Mouse (Mus musculus) embryonic facial prominence, embryonic 12.5 days (tissue): Measurements from ENCODE around the gene Nckap1l. TPM values are rescaled to one million over a fixed set of nuclear protein-coding genes. Genes with fewer than 3 reads are reported as not detected.

Experiments
- ATAC-seq: fragments of 200-750 bp; cut with Nextera tagmentation; 2 replicates; pipeline ENCODE4 v1.8.0; 2017; ENCODE audit not compliant: insufficient number of reproducible peaks, insufficient read depth, low FRiP score, low TSS enrichment
- H3K27ac ChIP-seq: fragments of 300-500 bp; sonication (generic); 2 replicates; pipeline ENCODE4 v1.5.1; 2016; ENCODE audit warnings: mild to moderate bottlenecking
- H3K27me3 ChIP-seq: fragments of 300-500 bp; sonication (generic); 2 replicates; pipeline ENCODE4 v1.6.1; 2016; ENCODE audit warnings: mild to moderate bottlenecking, moderate library complexity
- H3K36me3 ChIP-seq: fragments of 300-500 bp; sonication (generic); 2 replicates; pipeline ENCODE4 v1.6.1; 2016; ENCODE audit warnings: mild to moderate bottlenecking
- H3K4me1 ChIP-seq: fragments of 300-500 bp; sonication (generic); 2 replicates; pipeline ENCODE4 v1.6.1; 2016
- H3K4me2 ChIP-seq: fragments of 300-500 bp; sonication (generic); replicated peaks from 2 replicates; pipeline ENCODE4 v1.6.1; 2016; ENCODE audit warnings: mild to moderate bottlenecking, moderate library complexity
- H3K4me3 ChIP-seq: fragments of 300-500 bp; sonication (generic); 2 replicates; pipeline ENCODE4 v1.5.1; 2016; ENCODE audit warnings: mild to moderate bottlenecking
- H3K9ac ChIP-seq: fragments of 300-500 bp; sonication (generic); 2 replicates; pipeline ENCODE4 v1.6.1; 2016; ENCODE audit warnings: mild to moderate bottlenecking, moderate library complexity
- H3K9me3 ChIP-seq: fragments of 300-500 bp; sonication (generic); 2 replicates; pipeline ENCODE4 v1.6.1; 2016; ENCODE audit warnings: mild to moderate bottlenecking, moderate library complexity
- WGBS: fragments of 180-500 bp; shearing (Covaris S2); methylation state at CpG from one replicate; pipeline ENCODE4 v1.1.7; 2016; 5-methylcytosine and 5-hydroxymethylcytosine counted together
- polyA plus RNA-seq: library from polyadenylated mRNA; unstranded; fragments of >200 nt; fragmentation: Nextera tagmentation; extraction: Ambion mirVana; gene quantifications from 2 replicates; pipeline ENCODE4 v1.2.1, GENCODE M21; 2016

Gene Nckap1l
- polyA plus RNA-seq, 1 experiment from 2014 or later, result 1.9 TPM

- H3K4me1 ChIP-seq, result peaks cover 14% of the 10 kb centered on the region
- no peak overlapping the region for H3K27ac ChIP-seq
- WGBS, result 75% methylated on average over 3 of the region's 3 CpGs
- ATAC-seq, result no peak
- no peaks in the 10 kb centered on the region for H3K36me3 ChIP-seq
- H3K27me3 ChIP-seq, result no peaks in the 10 kb centered on the region
- no peaks in the 10 kb centered on the region for H3K9me3 ChIP-seq
- H3K4me2 ChIP-seq, result no peak overlapping the region
- no peak overlapping the region for H3K9ac ChIP-seq
- H3K4me3 ChIP-seq, result no peak overlapping the region
Observed at GRCm38 (mm10) chr15:103522458-103523099, 69.0 kb downstream of the Nckap1l start.

- H3K4me3 ChIP-seq, result no peak overlapping the region
- H3K9me3 ChIP-seq, result no peaks in the 10 kb centered on the region
- H3K4me2 ChIP-seq, result no peak overlapping the region
- H3K9ac ChIP-seq, result no peak overlapping the region
- no peaks in the 10 kb centered on the region for H3K27me3 ChIP-seq
- no peaks in the 10 kb centered on the region for H3K36me3 ChIP-seq
- WGBS, result 51% methylated on average over 3 of the region's 3 CpGs
- H3K4me1 ChIP-seq, result peaks cover 14% of the 10 kb centered on the region
- no peak for ATAC-seq
- no peak overlapping the region for H3K27ac ChIP-seq
Observed at GRCm38 (mm10) chr15:103523156-103523555, 69.6 kb downstream of the Nckap1l start.

GRCm38 (mm10) chr15:103530372-103530771, 76.8 kb downstream of the Nckap1l start:
- Histone ChIP-seq H3K9ac (no peak overlapping the region), H3K4me3 (no peak overlapping the region), H3K4me2 (no peak overlapping the region), H3K4me1 (no peaks in the 10 kb centered on the region), H3K9me3 (no peaks in the 10 kb centered on the region), H3K27ac (no peak overlapping the region), H3K27me3 (peaks cover 5% of the 10 kb centered on the region; the same call in 1 of the 2 replicates), H3K36me3 (no peaks in the 10 kb centered on the region)
- 7% methylated on average over 5 of the region's 5 CpGs for WGBS
- ATAC-seq, result peak; percentile 44; the same call in 1 of the 2 replicates

- no peak overlapping the region for H3K4me2 ChIP-seq
- no peak overlapping the region for H3K4me3 ChIP-seq
- no peaks in the 10 kb centered on the region for H3K9me3 ChIP-seq
- ATAC-seq, result no peak
- 79% methylated on average over 7 of the region's 7 CpGs for WGBS
- no peak overlapping the region for H3K9ac ChIP-seq
- no peaks in the 10 kb centered on the region for H3K36me3 ChIP-seq
- H3K27ac ChIP-seq, result no peak overlapping the region
- H3K4me1 ChIP-seq, result peaks cover 11% of the 10 kb centered on the region
- peaks cover 33% of the 10 kb centered on the region for H3K27me3 ChIP-seq
Observed at GRCm38 (mm10) chr15:103534054-103534620, 80.5 kb downstream of the Nckap1l start.

- Histone ChIP-seq H3K27me3 (peaks cover 33% of the 10 kb centered on the region), H3K4me1 (peaks cover 11% of the 10 kb centered on the region)
- ATAC-seq, result no peak
Observed at GRCm38 (mm10) chr15:103535030-103535429, 81.4 kb downstream of the Nckap1l start.

GRCm38 (mm10) chr15:103535786-103536185, 82.2 kb downstream of the Nckap1l start:
- Histone ChIP-seq H3K9ac (no peak overlapping the region), H3K4me1 (peaks cover 11% of the 10 kb centered on the region), H3K27ac (no peak overlapping the region), H3K36me3 (no peaks in the 10 kb centered on the region), H3K4me2 (no peak overlapping the region), H3K4me3 (no peak overlapping the region), H3K27me3 (peaks cover 33% of the 10 kb centered on the region), H3K9me3 (no peaks in the 10 kb centered on the region)
- 60% methylated on average over 1 of the region's 1 CpGs for WGBS
- no peak for ATAC-seq

More at GRCm38 (mm10) chr15:103535030-103535429, 81.4 kb downstream of the Nckap1l start:
- Histone ChIP-seq H3K36me3 (no peaks in the 10 kb centered on the region), H3K4me3 (no peak overlapping the region), H3K4me2 (no peak overlapping the region), H3K27ac (no peak overlapping the region), H3K9me3 (no peaks in the 10 kb centered on the region), H3K9ac (no peak overlapping the region)
- WGBS, result 71% methylated on average over 2 of the region's 2 CpGs

- H3K9me3 ChIP-seq, result no peaks in the 10 kb centered on the region
- peaks cover 11% of the 10 kb centered on the region for H3K4me1 ChIP-seq
- no peaks in the 10 kb centered on the region for H3K36me3 ChIP-seq
- H3K27ac ChIP-seq, result no peak overlapping the region
- H3K4me3 ChIP-seq, result no peak overlapping the region; the same call in 1 of the 2 replicates
- no peak for ATAC-seq
- peak overlapping the region; percentile 96; the same call in 1 of the 2 replicates for H3K4me2 ChIP-seq
- 31% methylated on average over 2 of the region's 2 CpGs for WGBS
- peaks cover 33% of the 10 kb centered on the region for H3K27me3 ChIP-seq
- H3K9ac ChIP-seq, result 0 out of 2 replicates have a peak overlapping the region, but pooled peaks have one; percentile 60
Observed at GRCm38 (mm10) chr15:103536456-103536855, 82.9 kb downstream of the Nckap1l start.

GRCm38 (mm10) chr15:103537011-103537821, 83.6 kb downstream of the Nckap1l start:
- Histone ChIP-seq H3K9me3 (no peaks in the 10 kb centered on the region), H3K27ac (peak overlapping the region; percentile 23; the same call in 1 of the 2 replicates), H3K36me3 (no peaks in the 10 kb centered on the region), H3K4me1 (peaks cover 11% of the 10 kb centered on the region), H3K27me3 (peaks cover 33% of the 10 kb centered on the region), H3K4me3 (peak overlapping the region; percentile 69), H3K4me2 (peak overlapping the region; percentile 96), H3K9ac (peak overlapping the region; percentile 60)
- 2% methylated on average over 37 of the region's 37 CpGs for WGBS
- ATAC-seq, result peak; percentile 54

- peak within 1 kb of the TSS; percentile 60 for H3K9ac ChIP-seq
- no peaks in the 10 kb centered on the region for H3K9me3 ChIP-seq
- H3K4me2 ChIP-seq, result peak within 1 kb of the TSS; percentile 96
- peak within 1 kb of the TSS; percentile 69 for H3K4me3 ChIP-seq
- peak within 1 kb of the TSS; percentile 23; the same call in 1 of the 2 replicates for H3K27ac ChIP-seq
- H3K4me1 ChIP-seq, result peaks cover 11% of the 10 kb centered on the region
- WGBS, result under 1% methylated on average over 36 of the region's 36 CpGs
- no peaks in the 10 kb centered on the region for H3K36me3 ChIP-seq
- peak; percentile 79 for ATAC-seq
- peaks cover 33% of the 10 kb centered on the region for H3K27me3 ChIP-seq
Observed at GRCm38 (mm10) chr15:103537822-103538213, 84.2 kb downstream of the Nckap1l start, which contains the start of gene Ppp1r1a. Ppp1r1a (minus strand) TSS chr15:103538003.

- peaks cover 33% of the 10 kb centered on the region for H3K27me3 ChIP-seq
- ATAC-seq, result no peak
- H3K9ac ChIP-seq, result no peak overlapping the region
- no peak overlapping the region for H3K27ac ChIP-seq
- 54% methylated on average over 2 of the region's 2 CpGs for WGBS
- H3K9me3 ChIP-seq, result no peaks in the 10 kb centered on the region
- no peak overlapping the region for H3K4me3 ChIP-seq
- H3K36me3 ChIP-seq, result no peaks in the 10 kb centered on the region
- H3K4me1 ChIP-seq, result peaks cover 11% of the 10 kb centered on the region
- no peak overlapping the region for H3K4me2 ChIP-seq
Observed at GRCm38 (mm10) chr15:103539259-103539658, 85.7 kb downstream of the Nckap1l start.

- no peak for ATAC-seq
- Histone ChIP-seq H3K4me3 (no peak overlapping the region), H3K9me3 (no peaks in the 10 kb centered on the region), H3K27ac (no peak overlapping the region), H3K9ac (no peak overlapping the region), H3K4me1 (peaks cover 11% of the 10 kb centered on the region), H3K36me3 (no peaks in the 10 kb centered on the region), H3K27me3 (peaks cover 27% of the 10 kb centered on the region), H3K4me2 (no peak overlapping the region)
- 71% methylated on average over 1 of the region's 1 CpGs for WGBS
Observed at GRCm38 (mm10) chr15:103540646-103541045, 87.1 kb downstream of the Nckap1l start.
